Mouse (Mus musculus) hindbrain, embryonic 12.5 days (tissue): ENCODE measurements at regions not wholly inside any gene's neighbourhood (a gene's known extent, or its start where the extent isn't known, plus 50 kb on each side); places are given as distances from the start of the nearest gene placed in this dataset.

Experiments
- ATAC-seq: fragments of 200-750 bp; cut with Nextera tagmentation; 2 replicates; pipeline ENCODE4 v1.8.0; 2017; ENCODE audit warnings: moderate TSS enrichment; ENCODE audit not compliant: low FRiP score
- H3K27ac ChIP-seq: fragments of 300-500 bp; sonication (generic); 2 replicates; pipeline ENCODE4 v1.5.1; 2016; ENCODE audit warnings: mild to moderate bottlenecking
- H3K27me3 ChIP-seq: fragments of 300-500 bp; sonication (generic); 2 replicates; pipeline ENCODE4 v1.6.1; 2016; ENCODE audit warnings: mild to moderate bottlenecking
- H3K36me3 ChIP-seq: fragments of 300-500 bp; sonication (generic); 2 replicates; pipeline ENCODE4 v1.6.1; 2016; ENCODE audit warnings: mild to moderate bottlenecking
- H3K4me1 ChIP-seq: fragments of 300-500 bp; sonication (generic); 2 replicates; pipeline ENCODE4 v1.6.1; 2016
- H3K4me2 ChIP-seq: fragments of 300-500 bp; sonication (generic); replicated peaks from 2 replicates; pipeline ENCODE4 v1.6.1; 2016; ENCODE audit warnings: mild to moderate bottlenecking
- H3K4me3 ChIP-seq: fragments of 300-500 bp; sonication (generic); 2 replicates; pipeline ENCODE4 v1.5.1; 2016; ENCODE audit warnings: mild to moderate bottlenecking
- H3K9ac ChIP-seq: fragments of 300-500 bp; sonication (generic); 2 replicates; pipeline ENCODE4 v1.6.1; 2016; ENCODE audit warnings: mild to moderate bottlenecking, moderate library complexity
- H3K9me3 ChIP-seq: fragments of 300-500 bp; sonication (generic); replicated peaks from 2 replicates; pipeline ENCODE4 v1.6.1; 2016; ENCODE audit warnings: mild to moderate bottlenecking
- whole genome bisulfite sequencing: fragments of 180-500 bp; shearing (Covaris S2); methylation state at CpG from one replicate; pipeline ENCODE4 v1.1.7; 2016; 5-methylcytosine and 5-hydroxymethylcytosine counted together

GRCm38 (mm10) chr4:70705128-70705752 lies 170.4 kb upstream of the Megf9 start:
- Histone ChIP-seq H3K27ac (no peak overlapping the region), H3K4me2 (no peak overlapping the region), H3K36me3 (no peaks in the 10 kb centered on the region), H3K4me3 (no peak overlapping the region), H3K9ac (no peak overlapping the region), H3K27me3 (no peaks in the 10 kb centered on the region), H3K9me3 (no peaks in the 10 kb centered on the region), H3K4me1 (no peaks in the 10 kb centered on the region)
- 79% methylated on average over 3 of the region's 3 CpGs for WGBS
- ATAC-seq: no peak

GRCm38 (mm10) chr4:70700894-70701293 lies 166.1 kb upstream of the Megf9 start:
- no peaks in the 10 kb centered on the region for H3K27me3 ChIP-seq
- no peak overlapping the region for H3K9ac ChIP-seq
- ATAC-seq: no peak
- H3K27ac ChIP-seq: no peak overlapping the region
- no peaks in the 10 kb centered on the region for H3K4me1 ChIP-seq
- no peaks in the 10 kb centered on the region for H3K9me3 ChIP-seq
- H3K4me2 ChIP-seq: no peak overlapping the region
- no peak overlapping the region for H3K4me3 ChIP-seq
- WGBS: 86% methylated on average over 1 of the region's 1 CpGs
- no peaks in the 10 kb centered on the region for H3K36me3 ChIP-seq

- no peaks in the 10 kb centered on the region for H3K27me3 ChIP-seq
- H3K4me3 ChIP-seq: no peak overlapping the region
- H3K4me1 ChIP-seq: no peaks in the 10 kb centered on the region
- H3K9ac ChIP-seq: no peak overlapping the region
- H3K4me2 ChIP-seq: no peak overlapping the region
- 85% methylated on average over 1 of the region's 1 CpGs for WGBS
- no peak for ATAC-seq
- no peaks in the 10 kb centered on the region for H3K9me3 ChIP-seq
- no peak overlapping the region for H3K27ac ChIP-seq
- no peaks in the 10 kb centered on the region for H3K36me3 ChIP-seq
Measured at GRCm38 (mm10) chr4:70664181-70664580, 129.4 kb upstream of the Megf9 start.

DNA sequence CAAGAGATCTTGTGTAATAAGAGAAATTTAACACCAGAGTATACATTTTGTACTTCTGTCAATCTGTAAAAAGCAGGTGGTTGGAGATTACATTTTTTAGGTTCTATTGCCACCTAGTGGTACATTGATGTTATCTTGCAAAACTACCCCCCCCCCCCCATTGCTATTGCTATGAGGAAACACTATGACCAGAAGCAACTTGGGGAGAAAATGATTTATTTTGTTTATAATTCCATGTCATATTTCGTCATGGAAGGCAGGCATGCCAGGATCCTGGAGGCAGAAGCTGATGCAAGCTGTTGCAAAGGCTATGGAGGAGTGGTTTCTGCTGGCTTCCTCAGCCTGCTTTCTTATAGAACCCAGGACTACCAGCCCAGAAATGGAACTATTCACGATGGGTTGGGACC lies 86.6 kb upstream of the Megf9 start:
- no peak overlapping the region for H3K27ac ChIP-seq
- no peaks in the 10 kb centered on the region for H3K36me3 ChIP-seq
- no peaks in the 10 kb centered on the region for H3K4me1 ChIP-seq
- no peaks in the 10 kb centered on the region for H3K27me3 ChIP-seq
- ATAC-seq: no peak
- H3K4me3 ChIP-seq: no peak overlapping the region
- no peaks in the 10 kb centered on the region for H3K9me3 ChIP-seq
- WGBS: 53% methylated on average over 2 of the region's 2 CpGs
- no peak overlapping the region for H3K4me2 ChIP-seq
- H3K9ac ChIP-seq: no peak overlapping the region

- ATAC-seq: no peak
- Histone ChIP-seq H3K4me1 (no peaks in the 10 kb centered on the region), H3K9ac (no peak overlapping the region), H3K4me2 (no peak overlapping the region), H3K36me3 (no peaks in the 10 kb centered on the region), H3K27ac (no peak overlapping the region), H3K4me3 (no peak overlapping the region), H3K27me3 (no peaks in the 10 kb centered on the region), H3K9me3 (no peaks in the 10 kb centered on the region)
- 86% methylated on average over 8 of the region's 8 CpGs for WGBS
Measured at GRCm38 (mm10) chr4:70619636-70620287, 85.0 kb upstream of the Megf9 start.

- H3K4me2 ChIP-seq: no peak overlapping the region
- no peaks in the 10 kb centered on the region for H3K27me3 ChIP-seq
- no peaks in the 10 kb centered on the region for H3K36me3 ChIP-seq
- H3K9me3 ChIP-seq: no peaks in the 10 kb centered on the region
- H3K27ac ChIP-seq: no peak overlapping the region
- 57% methylated on average over 4 of the region's 4 CpGs for WGBS
- no peak overlapping the region for H3K9ac ChIP-seq
- H3K4me3 ChIP-seq: no peak overlapping the region
- no peaks in the 10 kb centered on the region for H3K4me1 ChIP-seq
- ATAC-seq: no peak
Measured at GRCm38 (mm10) chr4:70615794-70616193, 81.0 kb upstream of the Megf9 start.

DNA sequence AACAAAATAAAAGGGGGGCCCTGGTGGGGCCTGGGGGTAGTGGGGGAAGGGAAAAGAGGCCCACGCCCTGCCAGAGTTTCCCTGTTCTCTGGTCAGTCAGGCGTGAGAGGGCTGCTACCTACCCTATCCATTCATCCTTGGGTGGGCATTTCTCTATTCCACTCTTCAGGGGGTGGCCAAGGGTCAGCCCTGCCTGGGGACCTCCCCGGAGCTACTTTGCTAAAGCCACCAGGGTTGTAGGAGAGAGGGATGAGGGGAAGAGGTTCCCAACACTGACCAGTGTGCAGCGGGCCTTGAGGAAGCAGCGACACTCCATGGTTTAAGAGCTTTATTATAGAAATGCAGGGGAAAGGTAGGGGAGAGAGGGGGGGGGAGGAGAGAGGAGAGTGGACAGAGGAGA lies 79.6 kb upstream of the Megf9 start:
- H3K4me2 ChIP-seq: no peak overlapping the region
- no peaks in the 10 kb centered on the region for H3K36me3 ChIP-seq
- H3K9ac ChIP-seq: no peak overlapping the region
- H3K27me3 ChIP-seq: no peaks in the 10 kb centered on the region
- no peaks in the 10 kb centered on the region for H3K4me1 ChIP-seq
- H3K27ac ChIP-seq: no peak overlapping the region
- H3K4me3 ChIP-seq: no peak overlapping the region
- H3K9me3 ChIP-seq: no peaks in the 10 kb centered on the region
- WGBS: 37% methylated on average over 5 of the region's 5 CpGs
- no peak for ATAC-seq

- Histone ChIP-seq H3K4me1 (no peaks in the 10 kb centered on the region), H3K4me2 (no peak overlapping the region), H3K27me3 (no peaks in the 10 kb centered on the region), H3K4me3 (no peak overlapping the region), H3K36me3 (no peaks in the 10 kb centered on the region), H3K9me3 (no peaks in the 10 kb centered on the region), H3K27ac (no peak overlapping the region), H3K9ac (no peak overlapping the region)
- peak; percentile 68; the same call in 1 of the 2 replicates for ATAC-seq
- WGBS: 27% methylated on average over 3 of the region's 3 CpGs
Measured at GRCm38 (mm10) chr4:70603209-70603852, 68.5 kb upstream of the Megf9 start.

GRCm38 (mm10) chr4:70601301-70601700 lies 66.5 kb upstream of the Megf9 start:
- Histone ChIP-seq H3K9ac (no peak overlapping the region), H3K36me3 (no peaks in the 10 kb centered on the region), H3K9me3 (no peaks in the 10 kb centered on the region), H3K27ac (no peak overlapping the region), H3K4me3 (no peak overlapping the region), H3K4me2 (no peak overlapping the region), H3K27me3 (no peaks in the 10 kb centered on the region), H3K4me1 (no peaks in the 10 kb centered on the region)
- 19% methylated on average over 4 of the region's 4 CpGs for WGBS
- ATAC-seq: peak; percentile 63; the same call in 1 of the 2 replicates
